ENCODE assay signal across 9 mouse cellular contexts in genomic region chr19:23373287-23373686, GRCm38 (mm10).
DNase-seq lines count a peak whose midpoint lies in the region; ATAC-seq and TF ChIP-seq lines count a peak whose summit lies in the region.
"Had no signal": no experiment of that assay in that cellular context is flagged by ENCODE, and none has a peak within 500 bp of the region (broad histone marks: within the 10 kb centered on the region; RNA-seq: fewer than 3 reads in every experiment).

No protein-coding gene starts in this region.

- no peak overlapping the region for H3K27ac ChIP-seq in kidney, postnatal 0 days
- H3K27ac ChIP-seq in liver, embryonic 13.5 days = no peak overlapping the region
- H3K27ac ChIP-seq in olfactory bulb, adult 2 months (ENCODE audit: insufficient read depth, low read depth, low read length) = no peak overlapping the region
- H3K27ac ChIP-seq: stomach, embryonic 15.5 days had no signal

- peak; percentile 86 for ATAC-seq in common myeloid progenitor, adult 5-6 weeks (replicated peaks; ENCODE audit: low read depth, poor library complexity, severe bottlenecking)
- no peak; the same call in 1 of the 2 replicates for ATAC-seq in kidney, postnatal 0 days (replicated peaks; ENCODE audit: low FRiP score, low read depth)
- ATAC-seq in liver, embryonic 13.5 days (ENCODE audit: low read depth) = no peak

- H3K9ac ChIP-seq in kidney, postnatal 0 days (ENCODE audit: low read depth, low read length) = no peak overlapping the region
- H3K9ac ChIP-seq in liver, embryonic 13.5 days = no peak overlapping the region
- H3K9ac ChIP-seq: stomach, embryonic 15.5 days had no signal

- TF ChIP-seq CTCF in kidney, postnatal 0 days (IDR thresholded peaks at IDR 0.05; ENCODE audit: low read depth) = peak; percentile 91
- peak; percentile 48; the same call in 1 of the 2 replicates for TF ChIP-seq CTCF in olfactory bulb, adult 2 months (IDR thresholded peaks at IDR 0.05; ENCODE audit: insufficient read depth, low read depth, low read length)

- no peaks in the 10 kb centered on the region for H3K4me1 ChIP-seq in kidney, postnatal 0 days (replicated peaks; ENCODE audit: insufficient read depth, low read length)
- no peaks in the 10 kb centered on the region for H3K4me1 ChIP-seq in liver, embryonic 13.5 days (replicated peaks)
- no peaks in the 10 kb centered on the region for H3K4me1 ChIP-seq in olfactory bulb, adult 2 months (ENCODE audit: control insufficient read depth, insufficient read depth, low read length)
- H3K4me1 ChIP-seq: stomach, embryonic 15.5 days had no signal

- no peak overlapping the region for H3K4me2 ChIP-seq in kidney, postnatal 0 days (ENCODE audit: low read length)
- no peak overlapping the region for H3K4me2 ChIP-seq in liver, embryonic 13.5 days
- H3K4me2 ChIP-seq: stomach, embryonic 15.5 days had no signal

- TF ChIP-seq POLR2A in olfactory bulb, adult 2 months (IDR thresholded peaks at IDR 0.05; ENCODE audit: insufficient read depth, low read depth, low read length) = no peak

- H3K27me3 ChIP-seq in kidney, postnatal 0 days (ENCODE audit: insufficient read depth, low read length) = no peaks in the 10 kb centered on the region
- H3K27me3 ChIP-seq in liver, embryonic 13.5 days = no peaks in the 10 kb centered on the region
- H3K27me3 ChIP-seq: stomach, embryonic 15.5 days had no signal

- H3K36me3 ChIP-seq in kidney, postnatal 0 days (ENCODE audit: insufficient read depth, low read length) = no peaks in the 10 kb centered on the region
- H3K36me3 ChIP-seq in liver, embryonic 13.5 days = no peaks in the 10 kb centered on the region
- H3K36me3 ChIP-seq: stomach, embryonic 15.5 days had no signal

- H3K4me3 ChIP-seq in kidney, postnatal 0 days (replicated peaks; ENCODE audit: low read depth, low read length) = no peak overlapping the region
- no peak overlapping the region for H3K4me3 ChIP-seq in liver, embryonic 13.5 days (replicated peaks)
- H3K4me3 ChIP-seq in olfactory bulb, adult 2 months (ENCODE audit: insufficient read depth, low read depth, low read length) = no peak overlapping the region
- H3K4me3 ChIP-seq: stomach, embryonic 15.5 days had no signal

- H3K9me3 ChIP-seq in kidney, postnatal 0 days (replicated peaks; ENCODE audit: low read length) = no peaks in the 10 kb centered on the region
- H3K9me3 ChIP-seq in liver, embryonic 13.5 days (replicated peaks) = no peaks in the 10 kb centered on the region
- H3K9me3 ChIP-seq: stomach, embryonic 15.5 days had no signal

- WGBS in kidney, postnatal 0 days = 47% methylated on average over 8 of the region's 8 CpGs
- 42% methylated on average over 8 of the region's 8 CpGs for WGBS in liver, embryonic 13.5 days (ENCODE audit: insufficient replicate concordance)
- 52% methylated on average over 8 of the region's 8 CpGs for WGBS in olfactory bulb, adult 2 months

- DNase-seq in urinary bladder, adult 18-20 months (ENCODE audit: low spot score in 2 of 2) = peak; percentile 22 to 43
- DNase-seq in urinary bladder, postnatal 10 days (ENCODE audit: low spot score) = no peak
- DNase-seq in gastrocnemius, postnatal 25 days = peak; percentile 24
- DNase-seq in kidney, postnatal 0 days (ENCODE audit: low spot score) = peak; percentile 89
- peak; percentile 11 for DNase-seq in liver, embryonic 13.5 days
- DNase-seq in thymus, postnatal 10 days (ENCODE audit: low spot score in 2 of 2) = peak; percentile 10 to 48
